Mouse (Mus musculus): ENCODE measurements at regions not wholly inside any gene's neighbourhood (a gene's known extent, or its start where the extent isn't known, plus 50 kb on each side); places are given as distances from the start of the nearest gene placed in this dataset.

- intact Hi-C loops (cut with DNase I), result loop anchor here (2.0 kb wide), 1 partner anchor 674 kb away; the partner anchor contains the start of gene Col12a1
- DNase-seq, result no peak
Measured at GRCm38 (mm10) chr9:79044344-79044743, 429.0 kb downstream of the Cd109 start.

DNA sequence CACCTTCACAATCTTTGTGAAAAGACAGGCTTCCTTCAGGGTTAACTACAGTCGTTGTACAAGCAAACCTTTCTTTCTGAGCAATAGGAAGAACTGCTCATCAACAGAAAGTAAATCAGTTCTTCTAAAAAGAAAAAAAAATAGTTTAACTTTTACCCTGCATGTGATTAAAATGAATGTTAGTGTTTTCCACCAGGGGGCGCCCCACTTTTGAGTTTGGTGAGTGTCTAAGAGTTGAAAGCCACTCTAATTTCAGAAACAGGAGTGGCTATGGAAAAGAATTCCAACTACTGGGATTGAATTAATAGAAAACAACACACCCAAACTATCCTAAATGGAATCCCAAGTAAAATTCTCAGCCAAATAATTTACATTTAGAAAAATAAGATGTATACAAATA, 430.0 kb downstream of the Cd109 start:
- peak; percentile 11 to 42 for DNase-seq
- intact Hi-C loops (cut with DNase I), result loop anchor here (2.0 kb wide), 1 partner anchor 673 kb away; the partner anchor contains the start of gene Col12a1

GRCm38 (mm10) chr9:79071961-79072360, 456.6 kb downstream of the Cd109 start:
- intact Hi-C loops (cut with DNase I), result no loop called here
- no peak for DNase-seq

DNA sequence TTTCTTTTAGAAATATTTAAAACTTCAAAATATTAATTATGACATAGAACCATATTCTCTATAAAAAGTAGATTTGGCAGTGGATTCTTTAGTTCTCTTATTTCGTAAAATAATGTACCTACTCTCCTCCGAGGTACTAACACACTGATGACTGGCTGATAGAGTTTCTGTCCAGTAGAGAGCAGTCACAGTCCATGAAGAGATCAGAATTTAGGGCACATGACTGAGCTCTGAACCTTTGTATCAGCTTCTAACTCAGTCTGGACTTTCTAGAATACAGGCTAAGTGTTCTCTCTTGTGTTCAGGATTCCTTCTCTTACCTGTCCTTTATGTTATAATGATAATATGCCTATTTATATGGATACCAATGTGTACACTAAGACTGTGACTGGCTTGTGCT, 494.3 kb downstream of the Cd109 start:
- peak; percentile 38 to 51 for DNase-seq
- intact Hi-C loops (cut with DNase I), result loop anchor here (2.0 to 10.0 kb wide), 4 partner anchors 325 to 895 kb away; no protein-coding TSS in a partner anchor

DNA sequence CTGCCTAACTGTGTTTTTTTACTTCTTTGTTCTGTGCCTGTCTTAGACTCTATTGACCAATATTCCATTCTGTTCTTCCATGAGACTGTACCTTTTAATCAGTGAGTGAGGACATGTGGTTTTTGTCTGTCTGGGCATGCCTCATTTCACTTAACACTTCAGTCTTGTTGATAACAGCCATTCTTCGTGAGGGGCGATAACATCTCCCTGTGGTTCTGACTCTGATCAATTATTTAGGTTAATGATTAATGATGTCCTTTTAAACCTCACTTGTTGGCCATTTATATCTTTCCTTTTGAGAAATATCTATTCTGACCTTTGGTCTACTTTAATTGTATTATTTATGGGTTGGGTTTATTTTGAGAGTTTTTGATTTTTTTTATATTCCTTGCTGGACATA, 496.0 kb downstream of the Cd109 start:
- intact Hi-C loops (cut with DNase I), result no loop called here
- DNase-seq, result no peak

- DNase-seq, result no peak
- intact Hi-C loops (cut with DNase I), result no loop called here
Measured at GRCm38 (mm10) chr9:79140970-79141369, 525.6 kb downstream of the Cd109 start.

GRCm38 (mm10) chr9:79146004-79146403, 530.7 kb downstream of the Cd109 start:
- intact Hi-C loops (cut with DNase I), result no loop called here
- DNase-seq, result no peak

- no peak for DNase-seq
- intact Hi-C loops (cut with DNase I), result no loop called here
Measured at GRCm38 (mm10) chr9:79165596-79165995, 550.2 kb downstream of the Cd109 start.

DNA sequence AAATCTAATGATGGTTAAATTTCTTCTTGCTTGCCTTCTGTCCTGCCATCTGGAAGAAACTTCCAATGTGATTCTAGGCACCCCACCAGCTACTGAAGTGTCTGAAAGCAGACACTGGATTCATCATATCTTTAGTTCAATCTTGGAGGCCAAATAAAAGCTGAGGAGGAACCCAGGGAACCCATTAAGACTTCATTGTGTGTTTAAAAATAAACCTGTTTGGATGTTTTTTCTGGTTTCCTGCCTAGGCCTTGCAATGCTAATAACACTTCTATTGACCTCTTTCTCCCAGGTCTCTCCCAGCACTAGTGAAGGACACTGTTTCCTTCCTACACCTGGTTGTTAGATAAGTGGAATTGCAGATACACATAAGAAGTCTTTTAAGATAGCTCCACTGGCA, 545.6 kb downstream of the Col12a1 start:
- DNase-seq, result no peak
- intact Hi-C loops (cut with DNase I), result no loop called here

DNA sequence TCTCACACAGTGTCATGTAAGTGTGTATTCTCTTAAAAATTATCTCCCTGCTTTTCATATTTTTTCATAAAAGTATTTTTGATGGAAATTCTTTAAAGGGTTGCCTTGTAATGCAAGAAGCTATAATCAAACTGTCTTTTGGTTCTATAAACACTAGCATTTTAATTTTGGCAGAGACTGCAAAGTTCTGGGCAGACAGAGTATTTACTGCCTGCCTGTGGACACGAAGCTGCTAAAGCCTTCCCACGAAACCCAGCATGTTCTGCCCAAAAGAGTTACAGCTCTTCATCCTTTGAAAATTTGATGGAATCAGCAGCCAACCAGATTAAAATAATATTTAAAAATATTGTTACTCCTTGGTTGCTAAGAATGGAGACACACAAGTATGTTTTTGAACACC, 538.7 kb downstream of the Col12a1 start:
- intact Hi-C loops (cut with DNase I), result no loop called here
- no peak for DNase-seq

DNA sequence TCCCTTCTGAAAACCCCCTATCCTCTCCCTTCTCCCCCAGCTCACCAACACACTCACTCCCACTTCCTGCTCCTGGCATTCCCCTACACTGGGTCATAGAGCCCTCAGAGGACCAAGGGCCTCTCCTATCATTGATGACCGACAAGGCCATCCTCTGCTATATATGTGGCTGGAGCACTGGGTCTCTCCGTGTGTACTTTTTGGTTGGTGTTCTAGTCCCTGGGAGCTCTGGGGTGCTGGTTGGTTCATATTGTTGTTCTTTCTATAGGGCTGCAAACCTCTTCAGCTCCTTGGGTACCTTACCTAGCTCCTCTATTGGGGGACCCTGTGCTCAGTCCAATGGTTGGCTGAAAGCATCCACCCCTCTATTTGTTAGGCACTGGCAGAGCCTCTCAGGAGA, 523.2 kb downstream of the Col12a1 start:
- DNase-seq, result no peak
- intact Hi-C loops (cut with DNase I), result no loop called here

GRCm38 (mm10) chr9:79201755-79202154, 516.9 kb downstream of the Col12a1 start:
- no peak for DNase-seq
- intact Hi-C loops (cut with DNase I), result no loop called here

- no peak for DNase-seq
- intact Hi-C loops (cut with DNase I), result no loop called here
Measured at GRCm38 (mm10) chr9:79213364-79213763, 505.3 kb downstream of the Col12a1 start.

- peak in 1 of 2 experiments; percentile 5 for DNase-seq
- intact Hi-C loops (cut with DNase I), result no loop called here
Measured at GRCm38 (mm10) chr9:79215986-79216385, 502.6 kb downstream of the Col12a1 start.

DNA sequence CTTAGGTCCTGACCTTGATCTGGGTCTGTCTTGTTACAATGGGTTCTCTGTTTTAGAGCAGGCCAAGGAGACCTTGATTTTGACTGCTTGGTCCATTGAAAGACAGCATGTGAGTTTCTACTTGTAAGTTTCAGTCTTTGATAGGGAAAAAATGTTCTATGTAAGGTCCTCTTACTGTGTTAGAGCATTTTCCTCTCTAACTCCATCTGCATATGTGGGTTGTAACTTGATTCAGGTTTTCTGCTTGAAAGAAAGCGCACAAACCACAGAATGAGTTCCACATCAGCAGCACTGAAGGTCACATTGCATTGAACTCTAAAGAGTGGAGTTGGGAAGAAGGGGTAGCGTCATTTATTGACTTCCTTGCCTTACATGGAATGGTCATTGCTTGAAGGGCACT, 502.2 kb downstream of the Col12a1 start:
- no peak for DNase-seq
- intact Hi-C loops (cut with DNase I), result no loop called here

- no peak for DNase-seq
- intact Hi-C loops (cut with DNase I), result no loop called here
Measured at GRCm38 (mm10) chr9:79233081-79233480, 485.6 kb downstream of the Col12a1 start.

DNA sequence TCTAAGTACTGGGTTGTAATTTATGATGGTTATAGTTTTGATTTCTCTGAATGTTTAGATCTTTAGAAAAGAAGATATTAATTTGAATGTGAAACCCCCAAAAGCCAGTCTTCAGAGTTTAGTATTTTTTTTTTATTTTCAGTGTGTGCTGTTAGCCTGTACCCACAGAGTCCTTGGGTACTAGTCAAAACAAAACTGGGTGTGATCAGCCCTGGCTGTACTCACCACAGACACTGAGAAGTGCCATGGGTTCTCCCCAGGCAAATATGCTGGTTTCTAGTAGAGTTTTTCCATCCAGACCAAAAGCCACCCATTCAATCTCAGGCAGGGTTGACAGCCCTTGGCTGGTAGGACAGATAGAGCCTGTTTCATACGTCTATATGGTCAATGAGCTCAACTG, 484.9 kb downstream of the Col12a1 start:
- DNase-seq, result no peak
- intact Hi-C loops (cut with DNase I), result no loop called here

DNA sequence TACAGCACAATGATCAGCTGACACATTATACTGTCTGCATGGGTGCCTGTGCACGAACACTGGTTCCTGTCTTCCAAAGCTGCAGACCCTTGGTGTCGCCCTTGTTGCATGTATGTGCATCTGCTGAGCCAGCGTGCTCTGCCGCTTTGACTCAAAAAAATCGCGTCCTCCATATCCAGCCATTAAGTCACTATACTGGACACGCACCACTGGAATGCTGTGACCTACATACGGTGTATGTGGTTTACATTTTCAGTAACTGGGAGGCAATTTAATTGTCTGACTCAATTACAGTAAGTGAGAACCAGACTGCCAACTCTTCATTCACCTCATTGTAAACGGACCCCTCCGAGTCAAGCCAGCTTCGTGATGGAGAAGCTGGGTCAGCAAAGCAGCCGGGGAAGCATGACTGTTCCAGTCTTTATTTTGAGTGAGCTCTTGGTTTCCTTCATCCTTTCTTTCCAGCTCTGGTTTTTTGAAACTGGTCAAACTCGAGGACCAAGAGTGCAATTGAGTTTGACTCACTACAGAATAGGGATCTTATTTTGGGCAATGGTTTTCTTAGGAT, 448.9 kb downstream of the Col12a1 start:
- intact Hi-C loops (cut with DNase I), result no loop called here
- DNase-seq, result no peak

GRCm38 (mm10) chr9:79270256-79270655, 448.4 kb downstream of the Col12a1 start:
- intact Hi-C loops (cut with DNase I), result no loop called here
- peak; percentile 71 to 77 for DNase-seq

GRCm38 (mm10) chr9:79287849-79288248, 430.8 kb downstream of the Col12a1 start:
- intact Hi-C loops (cut with DNase I), result no loop called here
- no peak for DNase-seq

DNA sequence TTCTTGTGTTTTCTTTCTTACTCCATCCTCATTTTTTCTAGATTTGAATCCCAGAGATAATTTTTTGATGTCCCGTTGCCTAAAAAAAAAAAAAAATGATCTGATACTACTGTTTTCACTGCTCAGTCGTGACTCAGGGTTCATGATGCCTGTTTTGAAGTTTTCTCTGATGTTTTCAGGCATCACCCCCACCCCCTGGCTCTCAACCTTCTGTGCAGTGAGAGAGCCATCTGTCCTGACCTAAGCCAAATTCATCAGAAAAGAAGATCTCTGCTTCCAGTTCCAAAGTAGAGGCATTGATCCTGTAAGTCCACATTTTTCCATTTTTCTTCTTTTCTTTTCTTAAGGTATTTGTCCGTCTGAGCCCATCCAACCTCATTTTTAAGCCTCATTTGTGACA, 423.3 kb downstream of the Col12a1 start:
- intact Hi-C loops (cut with DNase I), result no loop called here
- DNase-seq, result no peak

- intact Hi-C loops (cut with DNase I), result no loop called here
- no peak for DNase-seq
Measured at GRCm38 (mm10) chr9:79301580-79301979, 417.1 kb downstream of the Col12a1 start.

GRCm38 (mm10) chr9:79310591-79310990, 408.0 kb downstream of the Col12a1 start:
- intact Hi-C loops (cut with DNase I), result no loop called here
- DNase-seq, result no peak
